Mouse (Mus musculus) lung, postnatal 10 days (tissue): ENCODE results near the gene Rab9b.

Experiments
- DNase-seq: peaks from one replicate; pipeline ENCODE4 v3.0.0; 2021

The Rab9b gene

GRCm38 (mm10) chrX:136868061-136869040 lies at the start of gene Rab9b:
TSS of gene Rab9b (minus strand) at chrX:136868755.
- peak; percentile 2 for DNase-seq

- no peak for DNase-seq
Measured at GRCm38 (mm10) chrX:136904369-136904768, 35.8 kb upstream of the Rab9b start.

- peak; percentile 12 for DNase-seq
Measured at GRCm38 (mm10) chrX:136895757-136896156, 27.2 kb upstream of the Rab9b start.

- no peak for DNase-seq
Measured at GRCm38 (mm10) chrX:136850300-136850699, 18.3 kb downstream of the Rab9b start.

- no peak for DNase-seq
Measured at GRCm38 (mm10) chrX:136828610-136829009, 39.9 kb downstream of the Rab9b start.

- no peak for DNase-seq
Measured at GRCm38 (mm10) chrX:136825016-136825415, 43.5 kb downstream of the Rab9b start.

GRCm38 (mm10) chrX:136822371-136822770 lies 46.2 kb downstream of the Rab9b start, which contains the start of gene Plp1:
TSS of gene Plp1 (plus strand) at chrX:136822671.
- no peak for DNase-seq

- peak; percentile 80 for DNase-seq
Measured at GRCm38 (mm10) chrX:136820250-136820649, 48.3 kb downstream of the Rab9b start.

GRCm38 (mm10) chrX:136819752-136820151 lies 48.8 kb downstream of the Rab9b start:
- peak; percentile 51 for DNase-seq
